Mouse (Mus musculus) midbrain, embryonic 10.5 days (tissue): ENCODE measurements at regions not wholly inside any gene's neighbourhood (a gene's known extent, or its start where the extent isn't known, plus 50 kb on each side); places are given as distances from the start of the nearest gene placed in this dataset.

Experiments
- DNase-seq: peaks from one replicate; pipeline ENCODE4 v3.0.0-alpha.2; 2017; ENCODE audit warnings: low spot score
- H3K27ac ChIP-seq: fragments of 300-500 bp; sonication (generic); replicated peaks from 2 replicates; pipeline ENCODE4 v1.5.1; 2016; ENCODE audit warnings: mild to moderate bottlenecking
- H3K27me3 ChIP-seq: fragments of 300-500 bp; sonication (generic); 2 replicates; pipeline ENCODE4 v1.6.1; 2016; ENCODE audit warnings: low read depth, mild to moderate bottlenecking; ENCODE audit not compliant: poor library complexity, severe bottlenecking
- H3K36me3 ChIP-seq: fragments of 300-500 bp; sonication (generic); 2 replicates; pipeline ENCODE4 v1.6.1; 2016; ENCODE audit warnings: mild to moderate bottlenecking, moderate library complexity
- H3K4me1 ChIP-seq: fragments of 300-500 bp; sonication (generic); 2 replicates; pipeline ENCODE4 v1.6.1; 2016
- H3K4me3 ChIP-seq: fragments of 300-500 bp; sonication (generic); 2 replicates; pipeline ENCODE4 v1.5.1; 2016; ENCODE audit warnings: mild to moderate bottlenecking, moderate library complexity
- H3K9me3 ChIP-seq: fragments of 300-500 bp; sonication (generic); replicated peaks from 2 replicates; pipeline ENCODE4 v1.6.1; 2016; ENCODE audit warnings: mild to moderate bottlenecking
- WGBS: fragments of 180-500 bp; shearing (Covaris S2); methylation state at CpG from one replicate; pipeline ENCODE4 v1.1.7; 2016; 5-methylcytosine and 5-hydroxymethylcytosine counted together

GRCm38 (mm10) chr6:120590191-120590590 is 59.1 kb upstream of the Hdhd5 start:
- WGBS: 63% methylated on average over 2 of the region's 2 CpGs
- Histone ChIP-seq H3K4me1 (peaks cover 20% of the 10 kb centered on the region), H3K27ac (no peak overlapping the region)

GRCm38 (mm10) chr6:120588701-120589659 is 57.9 kb upstream of the Hdhd5 start:
- no peaks in the 10 kb centered on the region for H3K36me3 ChIP-seq
- H3K4me3 ChIP-seq: no peak overlapping the region
- H3K27me3 ChIP-seq: no peaks in the 10 kb centered on the region
- H3K4me1 ChIP-seq: peaks cover 20% of the 10 kb centered on the region
- WGBS: 92% methylated on average over 11 of the region's 11 CpGs
- H3K27ac ChIP-seq: no peak overlapping the region
- no peaks in the 10 kb centered on the region for H3K9me3 ChIP-seq
- DNase-seq: no peak

More at GRCm38 (mm10) chr6:120590191-120590590, 59.1 kb upstream of the Hdhd5 start:
- Histone ChIP-seq H3K36me3 (no peaks in the 10 kb centered on the region), H3K4me3 (no peak overlapping the region), H3K27me3 (no peaks in the 10 kb centered on the region), H3K9me3 (no peaks in the 10 kb centered on the region)
- DNase-seq: no peak

DNA sequence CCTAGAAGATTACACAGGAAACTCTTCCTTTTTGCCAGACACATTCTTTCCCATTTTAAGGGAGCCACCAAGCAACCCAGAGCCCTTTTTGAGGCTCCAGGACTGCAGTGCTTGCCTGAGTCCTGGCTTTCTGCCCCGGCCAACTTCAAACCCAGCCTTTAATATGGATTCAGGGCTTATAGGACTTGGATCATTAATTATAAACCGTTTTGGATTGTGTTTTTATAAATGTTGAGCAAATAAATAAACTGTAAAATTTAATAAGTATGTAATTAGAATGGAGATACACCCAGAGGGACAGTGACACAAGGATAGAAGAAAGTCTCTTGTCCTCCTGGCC is 54.8 kb upstream of the Hdhd5 start:
- H3K4me1 ChIP-seq: peaks cover 13% of the 10 kb centered on the region
- H3K4me3 ChIP-seq: no peak overlapping the region
- H3K36me3 ChIP-seq: no peaks in the 10 kb centered on the region
- no peak for DNase-seq
- H3K27me3 ChIP-seq: no peaks in the 10 kb centered on the region
- no peaks in the 10 kb centered on the region for H3K9me3 ChIP-seq
- H3K27ac ChIP-seq: no peak overlapping the region
- WGBS: 61% methylated on average over 2 of the region's 2 CpGs

DNA sequence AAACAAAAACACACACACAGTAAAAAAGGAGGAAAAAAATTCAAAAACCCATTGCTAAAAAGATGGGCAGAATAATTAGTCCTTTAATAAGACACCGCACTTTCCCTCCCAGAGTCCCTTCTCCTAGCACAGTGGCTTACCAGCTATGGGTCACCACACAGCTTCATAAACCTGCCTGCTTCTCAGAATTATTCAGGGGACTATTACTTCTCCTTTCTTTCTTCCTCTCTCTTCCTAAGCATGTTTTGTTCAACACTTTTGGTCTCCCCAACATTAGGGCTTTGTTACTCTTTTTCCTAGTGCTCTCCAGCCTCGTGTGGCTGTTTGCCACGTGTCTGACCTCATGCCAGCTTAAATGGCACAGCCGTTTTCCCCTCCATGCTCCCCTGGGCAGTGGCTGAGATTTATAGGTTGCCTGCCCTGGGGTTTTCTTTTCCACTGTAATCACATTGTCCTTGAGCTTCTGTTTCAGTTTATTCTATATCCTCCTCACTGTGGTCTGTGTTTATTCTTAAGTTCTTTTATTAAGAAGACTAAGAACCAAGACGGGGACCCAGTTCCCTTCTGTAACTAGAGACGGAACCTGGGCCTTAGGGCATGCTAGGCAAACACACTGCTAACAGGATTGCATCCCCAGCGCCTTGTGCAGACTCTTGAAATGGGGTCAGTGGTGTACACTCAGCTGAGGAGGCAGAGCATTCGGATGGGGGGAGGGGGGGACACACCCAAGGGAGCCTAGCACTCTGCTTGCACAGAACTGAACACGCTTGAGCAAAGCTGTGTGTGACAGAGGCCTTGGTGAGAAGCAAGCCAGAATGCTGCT is 54.2 kb upstream of the Hdhd5 start:
- H3K27me3 ChIP-seq: no peaks in the 10 kb centered on the region
- WGBS: 63% methylated on average over 9 of the region's 9 CpGs
- H3K4me3 ChIP-seq: no peak overlapping the region
- H3K4me1 ChIP-seq: peaks cover 19% of the 10 kb centered on the region
- DNase-seq: no peak
- H3K27ac ChIP-seq: 0 out of 2 replicates have a peak overlapping the region, but pooled peaks have one; percentile 24
- no peaks in the 10 kb centered on the region for H3K9me3 ChIP-seq
- no peaks in the 10 kb centered on the region for H3K36me3 ChIP-seq

DNA sequence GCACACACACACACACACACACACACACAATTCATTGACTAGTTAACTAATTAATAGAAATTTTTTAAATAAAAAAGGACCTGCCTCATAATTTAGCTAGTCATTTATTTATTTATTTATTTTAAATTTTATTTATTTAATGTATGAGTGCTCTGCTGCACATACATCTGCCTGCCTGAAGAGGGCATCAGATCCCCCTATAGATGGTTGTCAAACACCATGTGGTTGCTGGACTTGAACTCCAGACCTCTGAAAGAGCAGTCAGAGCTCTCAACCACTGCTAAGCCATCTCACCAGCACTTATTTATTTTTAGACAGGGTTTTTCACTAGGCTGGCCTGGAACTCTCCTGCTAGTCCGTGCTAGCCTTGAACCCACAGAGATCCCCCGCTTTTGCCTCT is 50.6 kb upstream of the Hdhd5 start:
- DNase-seq: no peak
- Histone ChIP-seq H3K27me3 (peaks cover 22% of the 10 kb centered on the region), H3K4me1 (peaks cover 38% of the 10 kb centered on the region), H3K9me3 (no peaks in the 10 kb centered on the region), H3K4me3 (no peak overlapping the region), H3K36me3 (no peaks in the 10 kb centered on the region), H3K27ac (no peak overlapping the region)
- WGBS: 91% methylated on average over 2 of the region's 2 CpGs
